Mouse (Mus musculus): ENCODE measurements around the gene Ncor2. TPM values are rescaled to one million over a fixed set of nuclear protein-coding genes. Genes with fewer than 3 reads are reported as not detected.

Ncor2 gene
- polyA plus RNA-seq, 1 experiment = 7.2 TPM

DNA sequence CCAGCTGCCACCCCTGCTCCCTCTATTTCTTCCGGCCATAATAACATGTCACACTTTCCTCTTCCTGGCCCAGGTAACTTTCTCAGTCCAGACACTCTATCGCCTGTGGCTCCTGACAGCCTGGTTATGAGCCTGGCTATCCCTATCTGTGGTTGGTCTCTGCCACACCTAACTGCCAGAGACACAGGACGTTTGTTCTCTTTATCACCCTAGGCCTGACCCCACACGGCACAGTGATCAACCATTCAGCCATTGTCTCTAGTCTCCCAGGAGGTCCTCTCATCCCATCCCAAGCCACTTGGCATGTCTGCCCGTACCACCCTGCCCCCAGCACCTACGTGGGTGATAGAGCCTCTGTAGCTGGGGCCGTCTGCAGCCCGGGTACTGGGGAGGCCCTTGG lies 142.5 kb downstream of the Ncor2 start:
- Histone ChIP-seq H3K36me3 (ENCODE audit: control insufficient read depth) (peaks cover 96% of the 10 kb centered on the region), H3K4me1 (ENCODE audit: control insufficient read depth) (peaks cover 26% of the 10 kb centered on the region), H3K4me3 (replicated peaks) (no peak overlapping the region), H3K9me3 (ENCODE audit: control insufficient read depth, low read length) (no peaks in the 10 kb centered on the region), H3K27me3 (ENCODE audit: control insufficient read depth) (no peaks in the 10 kb centered on the region)
- TF ChIP-seq GATA1 (IDR thresholded peaks at IDR 0.05; ENCODE audit: low read length) = no peak
- no peak for TF ChIP-seq TAL1 (IDR thresholded peaks at IDR 0.05; ENCODE audit: low read length)

DNA sequence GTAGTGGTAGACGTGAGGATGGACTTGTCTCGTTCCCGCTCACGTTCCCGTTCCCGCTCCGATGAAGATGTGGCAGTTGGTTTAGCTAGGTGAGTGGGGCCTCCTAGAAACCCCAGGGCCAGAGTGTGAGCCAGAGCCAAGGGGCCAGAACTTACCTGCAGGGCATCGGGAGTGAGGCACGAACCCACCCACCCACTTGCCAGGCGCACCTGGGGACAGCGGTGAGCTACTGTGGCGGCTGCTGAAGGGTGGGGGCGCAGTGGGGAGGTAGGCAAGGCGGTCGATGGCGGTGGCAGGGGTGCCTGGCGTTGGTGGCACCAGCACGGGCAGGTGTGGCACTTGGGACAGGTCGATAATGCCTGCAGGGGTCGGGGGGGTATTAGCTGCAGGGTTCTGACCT lies 150.1 kb downstream of the Ncor2 start:
- Histone ChIP-seq H3K36me3 (ENCODE audit: control insufficient read depth) (peaks cover 96% of the 10 kb centered on the region), H3K4me1 (ENCODE audit: control insufficient read depth) (peaks cover 1% of the 10 kb centered on the region; the same call in 1 of the 2 replicates), H3K9me3 (ENCODE audit: control insufficient read depth, low read length) (no peaks in the 10 kb centered on the region; the same call in 1 of the 2 replicates), H3K4me3 (replicated peaks) (no peak overlapping the region), H3K27me3 (ENCODE audit: control insufficient read depth) (no peaks in the 10 kb centered on the region)
- TF ChIP-seq TAL1 (IDR thresholded peaks at IDR 0.05; ENCODE audit: low read length) (no peak), GATA1 (IDR thresholded peaks at IDR 0.05; ENCODE audit: low read length) (no peak)

DNA sequence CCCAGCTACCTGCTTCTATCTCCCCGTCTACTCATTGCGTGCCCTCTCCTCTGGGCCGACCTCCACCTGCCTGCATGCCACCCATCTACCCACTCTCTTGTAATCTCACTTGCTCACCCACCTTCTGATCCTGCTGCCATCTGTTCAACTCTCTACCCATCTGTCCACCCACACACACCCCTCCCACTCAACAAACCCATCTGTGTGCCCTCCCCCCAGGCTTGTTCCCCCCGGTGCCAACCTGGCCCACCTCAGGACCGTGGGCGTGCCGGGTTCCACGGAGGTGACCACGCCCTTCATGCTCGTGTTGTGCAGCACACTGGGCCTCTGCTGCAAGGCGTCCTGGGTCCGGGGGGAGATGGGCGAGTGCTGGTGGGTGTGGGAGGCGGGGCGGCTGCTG lies 150.6 kb downstream of the Ncor2 start:
- peaks cover 1% of the 10 kb centered on the region; the same call in 1 of the 2 replicates for H3K4me1 ChIP-seq (ENCODE audit: control insufficient read depth)
- no peaks in the 10 kb centered on the region for H3K27me3 ChIP-seq (ENCODE audit: control insufficient read depth)
- H3K4me3 ChIP-seq (replicated peaks) = no peak overlapping the region
- H3K9me3 ChIP-seq (ENCODE audit: control insufficient read depth, low read length) = no peaks in the 10 kb centered on the region; the same call in 1 of the 2 replicates
- peaks cover 96% of the 10 kb centered on the region for H3K36me3 ChIP-seq (ENCODE audit: control insufficient read depth)
- TF ChIP-seq GATA1 (IDR thresholded peaks at IDR 0.05; ENCODE audit: low read length) (no peak), TAL1 (IDR thresholded peaks at IDR 0.05; ENCODE audit: low read length) (no peak)

- Histone ChIP-seq H3K27me3 (ENCODE audit: control insufficient read depth) (no peaks in the 10 kb centered on the region), H3K4me3 (replicated peaks) (no peak overlapping the region), H3K4me1 (ENCODE audit: control insufficient read depth) (peaks cover 1% of the 10 kb centered on the region; the same call in 1 of the 2 replicates), H3K9me3 (ENCODE audit: control insufficient read depth, low read length) (no peaks in the 10 kb centered on the region; the same call in 1 of the 2 replicates), H3K36me3 (ENCODE audit: control insufficient read depth) (peaks cover 75% of the 10 kb centered on the region)
- TF ChIP-seq TAL1 (IDR thresholded peaks at IDR 0.05; ENCODE audit: low read length) (no peak), GATA1 (IDR thresholded peaks at IDR 0.05; ENCODE audit: low read length) (no peak)
Measured at GRCm38 (mm10) chr5:125024002-125024401, 155.0 kb downstream of the Ncor2 start.

DNA sequence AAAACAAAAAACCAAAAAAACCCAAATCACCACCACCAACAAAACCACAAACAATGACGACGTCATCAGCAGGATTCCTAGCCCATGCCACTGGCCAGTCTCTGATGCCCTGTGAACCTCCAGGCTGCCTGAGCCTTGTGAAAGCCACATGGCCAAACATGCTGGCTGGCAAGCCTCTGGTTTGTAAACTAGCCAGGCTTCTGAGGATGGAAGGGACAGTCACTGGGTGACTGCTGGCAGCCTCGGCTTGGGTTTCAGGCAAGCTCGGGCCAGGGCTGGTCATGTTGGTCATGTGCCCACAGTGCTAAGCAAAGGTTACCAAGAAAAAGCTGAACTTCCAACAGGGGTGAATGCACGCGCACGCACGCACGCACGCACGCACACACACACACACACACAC lies 157.7 kb downstream of the Ncor2 start:
- peaks cover 77% of the 10 kb centered on the region for H3K36me3 ChIP-seq (ENCODE audit: control insufficient read depth)
- TF ChIP-seq TAL1 (IDR thresholded peaks at IDR 0.05; ENCODE audit: low read length) = no peak
- TF ChIP-seq GATA1 (IDR thresholded peaks at IDR 0.05; ENCODE audit: low read length) = no peak
- H3K27me3 ChIP-seq (ENCODE audit: control insufficient read depth) = no peaks in the 10 kb centered on the region
- no peaks in the 10 kb centered on the region for H3K4me1 ChIP-seq (ENCODE audit: control insufficient read depth)
- no peak overlapping the region for H3K4me3 ChIP-seq (replicated peaks)
- no peaks in the 10 kb centered on the region for H3K9me3 ChIP-seq (ENCODE audit: control insufficient read depth, low read length)

DNA sequence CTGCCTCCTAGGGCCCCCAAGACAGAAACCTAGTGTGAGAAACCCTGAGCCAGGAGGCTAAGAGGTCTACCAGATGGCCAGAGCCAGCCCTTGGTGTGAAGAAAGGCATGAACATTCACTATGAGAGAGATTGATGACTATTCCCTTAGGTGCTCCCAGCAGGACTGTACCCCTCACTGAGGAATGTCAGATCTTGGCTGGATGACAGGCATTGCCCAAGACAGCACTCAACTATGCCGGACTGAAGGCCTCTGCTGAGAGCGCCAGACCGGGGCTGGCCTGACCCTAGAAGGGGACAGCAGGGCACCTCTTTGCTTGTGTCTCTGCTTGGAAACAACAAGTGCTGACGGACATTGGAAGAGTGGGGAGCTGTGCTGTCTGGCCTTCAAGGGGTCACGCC lies 159.9 kb downstream of the Ncor2 start:
- Histone ChIP-seq H3K27me3 (ENCODE audit: control insufficient read depth) (no peaks in the 10 kb centered on the region), H3K36me3 (ENCODE audit: control insufficient read depth) (peaks cover 64% of the 10 kb centered on the region), H3K4me1 (ENCODE audit: control insufficient read depth) (no peaks in the 10 kb centered on the region), H3K9me3 (ENCODE audit: control insufficient read depth, low read length) (no peaks in the 10 kb centered on the region), H3K4me3 (replicated peaks) (no peak overlapping the region)
- TF ChIP-seq TAL1 (IDR thresholded peaks at IDR 0.05; ENCODE audit: low read length) (no peak), GATA1 (IDR thresholded peaks at IDR 0.05; ENCODE audit: low read length) (no peak)

DNA sequence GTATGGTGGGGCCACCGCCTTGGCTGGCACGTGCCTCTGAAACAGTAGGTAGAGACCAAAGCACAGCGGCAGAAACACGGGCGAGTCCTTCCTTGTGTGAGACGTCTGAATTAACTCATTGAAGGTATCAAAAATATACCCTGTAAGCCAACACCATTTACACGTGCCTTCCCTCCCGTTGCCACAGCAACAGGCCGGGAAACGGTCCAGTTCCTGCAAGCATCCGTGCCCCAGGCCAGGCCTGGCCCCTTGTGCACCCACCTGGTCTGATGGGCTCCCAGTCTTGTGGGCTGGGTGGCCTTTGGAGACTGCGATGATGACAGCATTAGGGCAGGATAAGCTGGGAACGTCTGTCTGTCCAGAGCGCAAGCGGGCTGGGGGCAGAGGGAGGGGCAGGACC lies 161.7 kb downstream of the Ncor2 start:
- Histone ChIP-seq H3K4me3 (replicated peaks) (no peak overlapping the region), H3K9me3 (ENCODE audit: control insufficient read depth, low read length) (no peaks in the 10 kb centered on the region), H3K36me3 (ENCODE audit: control insufficient read depth) (peaks cover 46% of the 10 kb centered on the region), H3K4me1 (ENCODE audit: control insufficient read depth) (no peaks in the 10 kb centered on the region), H3K27me3 (ENCODE audit: control insufficient read depth) (no peaks in the 10 kb centered on the region)
- no peak for TF ChIP-seq TAL1 (IDR thresholded peaks at IDR 0.05; ENCODE audit: low read length)
- TF ChIP-seq GATA1 (IDR thresholded peaks at IDR 0.05; ENCODE audit: low read length) = no peak

DNA sequence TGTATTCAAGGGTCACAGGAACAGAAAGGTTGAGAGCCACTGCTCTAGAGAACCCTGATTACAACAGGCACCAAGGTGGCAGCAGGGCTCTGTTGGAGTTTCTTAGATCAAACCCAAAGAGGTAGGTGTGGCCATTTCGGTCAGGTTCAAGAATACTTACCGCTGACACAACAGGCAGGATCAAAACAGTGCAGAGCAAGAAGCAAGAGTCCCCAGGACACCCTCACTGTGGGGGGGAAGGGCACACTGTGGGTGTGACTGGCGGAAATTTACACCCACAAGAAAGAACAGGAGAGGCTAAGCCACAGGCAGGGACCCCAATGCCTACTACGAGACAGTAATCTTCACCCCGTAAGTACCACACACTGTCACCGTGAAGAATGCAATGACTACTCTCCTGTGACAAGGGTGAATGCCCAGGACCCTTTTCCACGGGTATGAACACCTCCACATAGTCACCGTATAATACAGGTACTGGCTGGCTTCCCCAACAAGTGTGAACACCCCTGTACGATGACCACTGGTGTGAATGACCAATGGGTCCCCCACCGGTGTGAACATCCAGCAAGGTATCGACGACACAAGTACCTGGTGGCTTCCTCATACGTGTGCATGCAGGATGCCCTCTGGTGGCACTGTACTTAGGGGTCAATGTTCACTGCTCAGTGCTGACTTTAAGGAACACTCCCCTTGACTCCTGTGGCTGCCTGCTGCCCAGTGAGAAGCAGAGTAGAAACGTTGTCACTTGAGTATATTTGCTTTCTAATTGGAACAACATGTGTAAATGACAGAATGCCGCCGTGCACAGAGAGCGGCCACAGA lies 162.4 kb downstream of the Ncor2 start:
- Histone ChIP-seq H3K4me1 (ENCODE audit: control insufficient read depth) (no peaks in the 10 kb centered on the region), H3K4me3 (replicated peaks) (no peak overlapping the region), H3K27me3 (ENCODE audit: control insufficient read depth) (no peaks in the 10 kb centered on the region), H3K36me3 (ENCODE audit: control insufficient read depth) (peaks cover 39% of the 10 kb centered on the region), H3K9me3 (ENCODE audit: control insufficient read depth, low read length) (no peaks in the 10 kb centered on the region)
- no peak for TF ChIP-seq GATA1 (IDR thresholded peaks at IDR 0.05; ENCODE audit: low read length)

- Histone ChIP-seq H3K4me1 (ENCODE audit: control insufficient read depth) (no peaks in the 10 kb centered on the region), H3K36me3 (ENCODE audit: control insufficient read depth) (peaks cover 39% of the 10 kb centered on the region), H3K9me3 (ENCODE audit: control insufficient read depth, low read length) (no peaks in the 10 kb centered on the region)
Measured at GRCm38 (mm10) chr5:125015576-125015975, 163.4 kb downstream of the Ncor2 start.

More at GRCm38 (mm10) chr5:125015576-125015975, 163.4 kb downstream of the Ncor2 start:
- no peaks in the 10 kb centered on the region for H3K27me3 ChIP-seq (ENCODE audit: control insufficient read depth)
- no peak for TF ChIP-seq TAL1 (IDR thresholded peaks at IDR 0.05; ENCODE audit: low read length)
- no peak for TF ChIP-seq GATA1 (IDR thresholded peaks at IDR 0.05; ENCODE audit: low read length)
- H3K4me3 ChIP-seq (replicated peaks) = no peak overlapping the region
